Mouse (Mus musculus) embryonic facial prominence, embryonic 13.5 days (tissue): ENCODE measurements around the gene Six5. TPM values are rescaled to one million over a fixed set of nuclear protein-coding genes. Genes with fewer than 3 reads are reported as not detected.

Experiments
- ATAC-seq: fragments of 200-750 bp; cut with Nextera tagmentation; 2 replicates; pipeline ENCODE4 v1.8.0; 2017; ENCODE audit warnings: low read depth; ENCODE audit not compliant: insufficient number of reproducible peaks, insufficient read depth, low FRiP score, low TSS enrichment
- H3K27ac ChIP-seq: fragments of 300-500 bp; sonication (generic); 2 replicates; pipeline ENCODE4 v1.5.1; 2015; ENCODE audit warnings: moderate library complexity, mild to moderate bottlenecking, inconsistent platforms
- H3K27me3 ChIP-seq: fragments of 300-500 bp; sonication (generic); 2 replicates; pipeline ENCODE4 v1.6.1; 2015; ENCODE audit warnings: mild to moderate bottlenecking, inconsistent platforms
- H3K36me3 ChIP-seq: fragments of 300-500 bp; sonication (generic); 2 replicates; pipeline ENCODE4 v1.6.1; 2015; ENCODE audit warnings: mild to moderate bottlenecking, inconsistent platforms
- H3K4me1 ChIP-seq: fragments of 300-500 bp; sonication (generic); 2 replicates; pipeline ENCODE4 v1.6.1; 2015; ENCODE audit warnings: inconsistent platforms
- H3K4me2 ChIP-seq: fragments of 300-500 bp; sonication (generic); 2 replicates; pipeline ENCODE4 v1.6.1; 2015; ENCODE audit warnings: moderate library complexity, mild to moderate bottlenecking, inconsistent platforms
- H3K4me3 ChIP-seq: fragments of 300-500 bp; sonication (generic); 2 replicates; pipeline ENCODE4 v1.5.1; 2015; ENCODE audit warnings: mild to moderate bottlenecking, inconsistent platforms
- H3K9ac ChIP-seq: fragments of 300-500 bp; sonication (generic); 2 replicates; pipeline ENCODE4 v1.6.1; 2015; ENCODE audit warnings: mild to moderate bottlenecking, inconsistent platforms
- H3K9me3 ChIP-seq: fragments of 300-500 bp; sonication (generic); 2 replicates; pipeline ENCODE4 v1.6.1; 2016; ENCODE audit warnings: inconsistent platforms
- WGBS: fragments of 180-500 bp; shearing (Covaris S2); methylation state at CpG from one replicate; pipeline ENCODE4 v1.1.7; 2015; ENCODE audit warnings: mixed read lengths; 5-methylcytosine and 5-hydroxymethylcytosine counted together
- polyA plus RNA-seq: library from polyadenylated mRNA; unstranded; fragments of >200 nt; fragmentation: Nextera tagmentation; extraction: Ambion mirVana; gene quantifications from 2 replicates; pipeline ENCODE4 v1.2.1, GENCODE M21; 2015

Six5 gene
- polyA plus RNA-seq, 1 experiment from 2014 or later: 15.3 TPM

- no peaks in the 10 kb centered on the region for H3K9me3 ChIP-seq
- WGBS: 84% methylated on average over 6 of the region's 6 CpGs
- ATAC-seq: no peak
- H3K27me3 ChIP-seq: no peaks in the 10 kb centered on the region
- no peak overlapping the region for H3K27ac ChIP-seq
- H3K4me1 ChIP-seq: peaks cover 17% of the 10 kb centered on the region
- H3K4me3 ChIP-seq: no peak overlapping the region
- H3K36me3 ChIP-seq: peaks cover 26% of the 10 kb centered on the region
- peak overlapping the region; percentile 46; the same call in 1 of the 2 replicates for H3K9ac ChIP-seq
- no peak overlapping the region for H3K4me2 ChIP-seq
Measured at GRCm38 (mm10) chr7:19124713-19125112, 30.3 kb downstream of the Six5 start.

- peaks cover 26% of the 10 kb centered on the region for H3K36me3 ChIP-seq
- no peak overlapping the region for H3K9ac ChIP-seq
- no peak overlapping the region for H3K4me2 ChIP-seq
- H3K4me1 ChIP-seq: peaks cover 13% of the 10 kb centered on the region
- H3K27me3 ChIP-seq: no peaks in the 10 kb centered on the region
- no peak for ATAC-seq
- WGBS: 89% methylated on average over 5 of the region's 5 CpGs
- no peak overlapping the region for H3K4me3 ChIP-seq
- H3K9me3 ChIP-seq: no peaks in the 10 kb centered on the region
- H3K27ac ChIP-seq: no peak overlapping the region; the same call in 1 of the 2 replicates
Measured at GRCm38 (mm10) chr7:19127744-19128143, 33.4 kb downstream of the Six5 start.

- no peaks in the 10 kb centered on the region for H3K9me3 ChIP-seq
- peaks cover 13% of the 10 kb centered on the region for H3K4me1 ChIP-seq
- no peak for ATAC-seq
- H3K27me3 ChIP-seq: no peaks in the 10 kb centered on the region
- H3K27ac ChIP-seq: no peak overlapping the region
- peaks cover 29% of the 10 kb centered on the region for H3K36me3 ChIP-seq
- H3K4me3 ChIP-seq: no peak overlapping the region
- 93% methylated on average over 5 of the region's 5 CpGs for WGBS
- 0 out of 2 replicates have a peak overlapping the region, but pooled peaks have one; percentile 6 for H3K9ac ChIP-seq
- no peak overlapping the region for H3K4me2 ChIP-seq
Measured at GRCm38 (mm10) chr7:19129396-19129795, 35.0 kb downstream of the Six5 start.

DNA sequence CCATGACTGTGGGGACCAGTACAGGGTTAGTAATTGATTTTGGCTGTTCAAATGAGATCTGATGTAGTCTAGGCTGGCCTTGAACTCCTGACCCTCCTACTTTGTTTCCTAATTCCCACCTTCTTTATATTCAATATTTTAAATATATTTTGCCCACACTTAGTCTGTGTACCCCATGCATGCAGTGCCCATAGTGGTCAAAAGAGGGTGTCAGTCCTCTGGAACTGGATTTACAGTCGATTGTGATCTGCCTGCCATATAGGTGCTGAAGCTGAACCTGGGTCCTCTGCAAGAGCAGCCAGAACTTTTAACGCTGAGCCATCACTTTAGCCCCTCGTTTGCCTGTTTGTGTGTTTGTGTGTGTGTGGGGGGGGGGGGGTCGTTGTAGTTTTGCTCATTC lies 36.3 kb downstream of the Six5 start:
- Histone ChIP-seq H3K4me3 (peak overlapping the region; percentile 51), H3K9ac (peak overlapping the region; percentile 54), H3K27me3 (no peaks in the 10 kb centered on the region), H3K27ac (peak overlapping the region; percentile 80), H3K4me2 (peak overlapping the region; percentile 66), H3K9me3 (no peaks in the 10 kb centered on the region), H3K4me1 (peaks cover 13% of the 10 kb centered on the region), H3K36me3 (peaks cover 39% of the 10 kb centered on the region)
- no peak for ATAC-seq
- WGBS: 26% methylated on average over 4 of the region's 4 CpGs

- Histone ChIP-seq H3K4me2 (peak overlapping the region; percentile 66), H3K27me3 (no peaks in the 10 kb centered on the region), H3K36me3 (peaks cover 41% of the 10 kb centered on the region), H3K9me3 (no peaks in the 10 kb centered on the region), H3K27ac (peak overlapping the region; percentile 80), H3K4me1 (peaks cover 13% of the 10 kb centered on the region), H3K4me3 (peak overlapping the region; percentile 51), H3K9ac (peak overlapping the region; percentile 69)
- WGBS: under 1% methylated on average over 39 of the region's 39 CpGs
- ATAC-seq: peak; percentile 98
Measured at GRCm38 (mm10) chr7:19131324-19131848, 37.0 kb downstream of the Six5 start.

GRCm38 (mm10) chr7:19136168-19136567 lies 41.8 kb downstream of the Six5 start:
- Histone ChIP-seq H3K27ac (no peak overlapping the region), H3K4me2 (no peak overlapping the region), H3K27me3 (no peaks in the 10 kb centered on the region), H3K9me3 (no peaks in the 10 kb centered on the region), H3K4me3 (no peak overlapping the region), H3K4me1 (peaks cover 5% of the 10 kb centered on the region; the same call in 1 of the 2 replicates), H3K36me3 (peaks cover 67% of the 10 kb centered on the region), H3K9ac (no peak overlapping the region)
- no peak for ATAC-seq
- 95% methylated on average over 13 of the region's 13 CpGs for WGBS

DNA sequence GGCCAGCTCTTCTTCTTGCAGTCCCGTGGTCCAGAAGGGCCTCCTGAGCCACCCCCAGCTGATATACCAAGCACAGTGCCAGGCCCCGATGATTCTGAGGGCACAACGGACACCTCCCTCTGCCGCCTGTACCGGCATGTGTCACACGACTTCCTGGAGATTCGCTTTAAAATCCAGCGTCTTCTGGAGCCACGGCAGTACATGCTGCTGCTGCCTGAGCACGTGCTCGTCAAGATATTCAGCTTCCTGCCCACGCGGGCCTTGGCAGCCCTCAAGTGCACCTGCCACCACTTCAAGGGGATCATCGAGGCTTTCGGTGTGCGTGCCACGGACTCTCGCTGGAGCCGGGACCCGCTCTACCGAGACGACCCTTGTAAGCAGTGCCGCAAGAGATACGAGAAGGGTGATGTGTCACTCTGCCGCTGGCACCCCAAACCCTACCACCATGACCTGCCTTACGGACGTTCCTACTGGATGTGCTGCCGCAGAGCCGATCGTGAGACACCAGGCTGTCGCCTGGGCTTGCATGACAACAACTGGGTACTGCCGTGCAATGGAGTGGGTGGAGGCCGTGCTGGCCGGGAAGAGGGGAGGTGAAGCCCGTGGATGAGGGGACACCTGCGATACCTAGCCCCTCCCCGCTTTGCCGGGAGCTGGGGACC lies 42.4 kb downstream of the Six5 start:
- H3K9ac ChIP-seq: no peak overlapping the region

GRCm38 (mm10) chr7:19137380-19137779 lies 43.0 kb downstream of the Six5 start:
- Histone ChIP-seq H3K4me2 (no peak overlapping the region), H3K27me3 (no peaks in the 10 kb centered on the region), H3K4me1 (no peaks in the 10 kb centered on the region), H3K36me3 (peaks cover 74% of the 10 kb centered on the region), H3K9me3 (no peaks in the 10 kb centered on the region), H3K9ac (no peak overlapping the region), H3K4me3 (no peak overlapping the region), H3K27ac (no peak overlapping the region)
- no peak for ATAC-seq
- WGBS: 48% methylated on average over 5 of the region's 5 CpGs

More for the DNA sequence above, 42.4 kb downstream of the Six5 start:
- no peak for ATAC-seq
- Histone ChIP-seq H3K27ac (no peak overlapping the region), H3K4me2 (no peak overlapping the region), H3K4me3 (no peak overlapping the region), H3K27me3 (no peaks in the 10 kb centered on the region), H3K4me1 (peaks cover 4% of the 10 kb centered on the region; the same call in 1 of the 2 replicates), H3K36me3 (peaks cover 70% of the 10 kb centered on the region), H3K9me3 (no peaks in the 10 kb centered on the region)
- 92% methylated on average over 38 of the region's 38 CpGs for WGBS

DNA sequence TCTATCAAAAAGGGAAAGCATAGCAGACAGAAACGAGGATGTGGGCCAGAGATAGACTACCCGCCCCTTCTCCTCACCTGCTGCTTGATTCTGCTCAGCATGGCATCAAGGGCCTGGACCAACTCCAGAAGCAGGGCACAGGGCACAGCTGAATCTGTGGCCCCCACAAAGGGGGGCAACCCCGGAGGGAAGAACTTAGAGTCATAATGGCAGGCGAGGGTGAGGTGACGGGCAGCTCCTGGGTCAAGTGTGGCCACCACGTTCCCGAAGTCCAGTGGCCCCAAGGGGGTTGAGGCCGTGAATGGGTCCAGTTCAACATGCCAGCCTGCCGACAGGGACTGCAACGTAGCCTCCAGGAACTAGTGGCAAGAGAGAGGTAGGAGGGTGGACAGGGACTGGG lies 52.4 kb downstream of the Six5 start:
- Histone ChIP-seq H3K27me3 (no peaks in the 10 kb centered on the region), H3K4me3 (no peak overlapping the region), H3K36me3 (peaks cover 15% of the 10 kb centered on the region), H3K9me3 (no peaks in the 10 kb centered on the region), H3K4me2 (no peak overlapping the region), H3K4me1 (peaks cover 29% of the 10 kb centered on the region), H3K27ac (no peak overlapping the region), H3K9ac (no peak overlapping the region)
- 83% methylated on average over 10 of the region's 10 CpGs for WGBS
- no peak for ATAC-seq

- Histone ChIP-seq H3K27me3 (no peaks in the 10 kb centered on the region), H3K9me3 (no peaks in the 10 kb centered on the region), H3K9ac (0 out of 2 replicates have a peak overlapping the region, but pooled peaks have one; percentile 72), H3K27ac (no peak overlapping the region), H3K4me1 (peaks cover 29% of the 10 kb centered on the region), H3K4me3 (peak overlapping the region; percentile 77; the same call in 1 of the 2 replicates), H3K4me2 (peak overlapping the region; percentile 86), H3K36me3 (peaks cover 19% of the 10 kb centered on the region)
- no peak for ATAC-seq
- WGBS: 46% methylated on average over 6 of the region's 6 CpGs
Measured at GRCm38 (mm10) chr7:19147497-19148045, 53.2 kb downstream of the Six5 start.
